Mouse (Mus musculus): ENCODE measurements around the gene Glce. TPM values are rescaled to one million over a fixed set of nuclear protein-coding genes. Genes with fewer than 3 reads are reported as not detected.

The Glce gene
- polyA plus RNA-seq, 1 experiment: not detected

- H3K4me3 ChIP-seq (ENCODE audit: insufficient read depth, low read depth, low read length): no peak overlapping the region
- 85% methylated on average over 3 of the region's 3 CpGs for WGBS
These were observed 6.6 kb downstream of the Glce start for GRCm38 (mm10) chr9:62115826-62116225.

GRCm38 (mm10) chr9:62096603-62097002 is 25.9 kb downstream of the Glce start:
- H3K27ac ChIP-seq (ENCODE audit: insufficient read depth, low read depth, low read length): no peak overlapping the region
- H3K4me3 ChIP-seq (ENCODE audit: insufficient read depth, low read depth, low read length): no peak overlapping the region
- no peaks in the 10 kb centered on the region for H3K4me1 ChIP-seq (ENCODE audit: control insufficient read depth, insufficient read depth, low read length)
- 75% methylated on average over 1 of the region's 1 CpGs for WGBS
- TF ChIP-seq POLR2A (IDR thresholded peaks at IDR 0.05; ENCODE audit: insufficient read depth, low read depth, low read length): no peak
- no peak for TF ChIP-seq CTCF (IDR thresholded peaks at IDR 0.05; ENCODE audit: insufficient read depth, low read depth, low read length)

More at GRCm38 (mm10) chr9:62115826-62116225, 6.6 kb downstream of the Glce start:
- H3K27ac ChIP-seq (ENCODE audit: insufficient read depth, low read depth, low read length): no peak overlapping the region
- TF ChIP-seq POLR2A (IDR thresholded peaks at IDR 0.05; ENCODE audit: insufficient read depth, low read depth, low read length): no peak
- TF ChIP-seq CTCF (IDR thresholded peaks at IDR 0.05; ENCODE audit: insufficient read depth, low read depth, low read length): no peak
- no peaks in the 10 kb centered on the region for H3K4me1 ChIP-seq (ENCODE audit: control insufficient read depth, insufficient read depth, low read length)

- 62% methylated on average over 5 of the region's 5 CpGs for WGBS
- no peak overlapping the region for H3K4me3 ChIP-seq (ENCODE audit: insufficient read depth, low read depth, low read length)
- TF ChIP-seq POLR2A (IDR thresholded peaks at IDR 0.05; ENCODE audit: insufficient read depth, low read depth, low read length) (no peak), CTCF (IDR thresholded peaks at IDR 0.05; ENCODE audit: insufficient read depth, low read depth, low read length) (no peak)
- H3K4me1 ChIP-seq (ENCODE audit: control insufficient read depth, insufficient read depth, low read length): no peaks in the 10 kb centered on the region
- no peak overlapping the region for H3K27ac ChIP-seq (ENCODE audit: insufficient read depth, low read depth, low read length)
These were observed 30.9 kb downstream of the Glce start for GRCm38 (mm10) chr9:62091604-62092003.

GRCm38 (mm10) chr9:62085548-62085947 is 36.9 kb downstream of the Glce start:
- no peak overlapping the region for H3K4me3 ChIP-seq (ENCODE audit: insufficient read depth, low read depth, low read length)
- no peaks in the 10 kb centered on the region for H3K4me1 ChIP-seq (ENCODE audit: control insufficient read depth, insufficient read depth, low read length)
- WGBS: 93% methylated on average over 2 of the region's 2 CpGs
- no peak for TF ChIP-seq CTCF (IDR thresholded peaks at IDR 0.05; ENCODE audit: insufficient read depth, low read depth, low read length)
- no peak for TF ChIP-seq POLR2A (IDR thresholded peaks at IDR 0.05; ENCODE audit: insufficient read depth, low read depth, low read length)
- no peak overlapping the region for H3K27ac ChIP-seq (ENCODE audit: insufficient read depth, low read depth, low read length)

GRCm38 (mm10) chr9:62084896-62085295 is 37.6 kb downstream of the Glce start:
- 97% methylated on average over 4 of the region's 4 CpGs for WGBS
- Histone ChIP-seq H3K4me3 (ENCODE audit: insufficient read depth, low read depth, low read length) (no peak overlapping the region), H3K27ac (ENCODE audit: insufficient read depth, low read depth, low read length) (no peak overlapping the region), H3K4me1 (ENCODE audit: control insufficient read depth, insufficient read depth, low read length) (no peaks in the 10 kb centered on the region)
- TF ChIP-seq POLR2A (IDR thresholded peaks at IDR 0.05; ENCODE audit: insufficient read depth, low read depth, low read length): no peak
- TF ChIP-seq CTCF (IDR thresholded peaks at IDR 0.05; ENCODE audit: insufficient read depth, low read depth, low read length): no peak

- 37% methylated on average over 2 of the region's 2 CpGs for WGBS
- H3K27ac ChIP-seq (ENCODE audit: insufficient read depth, low read depth, low read length): no peak overlapping the region
- no peak for TF ChIP-seq POLR2A (IDR thresholded peaks at IDR 0.05; ENCODE audit: insufficient read depth, low read depth, low read length)
- TF ChIP-seq CTCF (IDR thresholded peaks at IDR 0.05; ENCODE audit: insufficient read depth, low read depth, low read length): no peak
- H3K4me3 ChIP-seq (ENCODE audit: insufficient read depth, low read depth, low read length): no peak overlapping the region
- no peaks in the 10 kb centered on the region for H3K4me1 ChIP-seq (ENCODE audit: control insufficient read depth, insufficient read depth, low read length)
These were observed 39.5 kb downstream of the Glce start for GRCm38 (mm10) chr9:62082986-62083385.

GRCm38 (mm10) chr9:62081542-62081941 is 40.9 kb downstream of the Glce start:
- H3K27ac ChIP-seq (ENCODE audit: insufficient read depth, low read depth, low read length): no peak overlapping the region
- no peak overlapping the region for H3K4me3 ChIP-seq (ENCODE audit: insufficient read depth, low read depth, low read length)
- H3K4me1 ChIP-seq (ENCODE audit: control insufficient read depth, insufficient read depth, low read length): no peaks in the 10 kb centered on the region
- WGBS: 30% methylated on average over 3 of the region's 3 CpGs
- no peak for TF ChIP-seq CTCF (IDR thresholded peaks at IDR 0.05; ENCODE audit: insufficient read depth, low read depth, low read length)
- TF ChIP-seq POLR2A (IDR thresholded peaks at IDR 0.05; ENCODE audit: insufficient read depth, low read depth, low read length): no peak

GRCm38 (mm10) chr9:62080028-62080760 is 42.3 kb downstream of the Glce start:
- Histone ChIP-seq H3K4me1 (ENCODE audit: control insufficient read depth, insufficient read depth, low read length) (no peaks in the 10 kb centered on the region), H3K4me3 (ENCODE audit: insufficient read depth, low read depth, low read length) (no peak overlapping the region), H3K27ac (ENCODE audit: insufficient read depth, low read depth, low read length) (no peak overlapping the region)
- TF ChIP-seq CTCF (IDR thresholded peaks at IDR 0.05; ENCODE audit: insufficient read depth, low read depth, low read length): no peak
- no peak for TF ChIP-seq POLR2A (IDR thresholded peaks at IDR 0.05; ENCODE audit: insufficient read depth, low read depth, low read length)

- TF ChIP-seq CTCF (IDR thresholded peaks at IDR 0.05; ENCODE audit: insufficient read depth, low read depth, low read length) (no peak), POLR2A (IDR thresholded peaks at IDR 0.05; ENCODE audit: insufficient read depth, low read depth, low read length) (no peak)
- WGBS: 97% methylated on average over 3 of the region's 3 CpGs
- no peak overlapping the region for H3K27ac ChIP-seq (ENCODE audit: insufficient read depth, low read depth, low read length)
- peaks cover 5% of the 10 kb centered on the region; the same call in 1 of the 2 replicates for H3K4me1 ChIP-seq (ENCODE audit: control insufficient read depth, insufficient read depth, low read length)
- no peak overlapping the region for H3K4me3 ChIP-seq (ENCODE audit: insufficient read depth, low read depth, low read length)
These were observed 60.2 kb downstream of the Glce start for GRCm38 (mm10) chr9:62062234-62062633.
